Mouse (Mus musculus): ENCODE results near the gene Sp6. TPM values are rescaled to one million over a fixed set of nuclear protein-coding genes. Genes with fewer than 3 reads are reported as not detected.

Sp6 gene
- polyA plus RNA-seq, 1 experiment from 2014 or later, result 0.04 TPM

- Histone ChIP-seq H3K4me2 (replicated peaks; ENCODE audit: low read depth) (peak overlapping the region; percentile 93), H3K27ac (ENCODE audit: low read depth, low read length) (peak overlapping the region; percentile 91), H3K36me3 (ENCODE audit: control insufficient read depth, insufficient read depth) (peaks cover 47% of the 10 kb centered on the region), H3K4me3 (ENCODE audit: low read depth, low read length) (peak overlapping the region; percentile 77), H3K9ac (ENCODE audit: low read depth, low read length) (0 out of 2 replicates have a peak overlapping the region, but pooled peaks have one; percentile 1), H3K4me1 (replicated peaks; ENCODE audit: control insufficient read depth, insufficient read depth, low read length) (peaks cover 5% of the 10 kb centered on the region; the same call in 1 of the 2 replicates), H3K27me3 (replicated peaks; ENCODE audit: control insufficient read depth, insufficient read depth, low read length) (no peaks in the 10 kb centered on the region), H3K9me3 (ENCODE audit: control insufficient read depth) (no peaks in the 10 kb centered on the region)
- ATAC-seq, result peak; percentile 87
- no peak for TF ChIP-seq CTCF (IDR thresholded peaks at IDR 0.05; ENCODE audit: low read depth)
- WGBS, result 11% methylated on average over 11 of the region's 11 CpGs
Observed at GRCm38 (mm10) chr11:97052219-97052646, 39.0 kb downstream of the Sp6 start.

- Histone ChIP-seq H3K27ac (ENCODE audit: low read depth, low read length) (no peak overlapping the region; the same call in 1 of the 2 replicates), H3K4me2 (replicated peaks; ENCODE audit: low read depth) (no peak overlapping the region), H3K4me1 (replicated peaks; ENCODE audit: control insufficient read depth, insufficient read depth, low read length) (0 out of 2 replicates have a peak, but pooled peaks cover 3% of the 10 kb centered on the region), H3K27me3 (replicated peaks; ENCODE audit: control insufficient read depth, insufficient read depth, low read length) (no peaks in the 10 kb centered on the region), H3K9me3 (ENCODE audit: control insufficient read depth) (no peaks in the 10 kb centered on the region), H3K9ac (ENCODE audit: low read depth, low read length) (0 out of 2 replicates have a peak overlapping the region, but pooled peaks have one; percentile 0), H3K4me3 (ENCODE audit: low read depth, low read length) (no peak overlapping the region), H3K36me3 (ENCODE audit: control insufficient read depth, insufficient read depth) (peaks cover 58% of the 10 kb centered on the region)
- TF ChIP-seq CTCF (IDR thresholded peaks at IDR 0.05; ENCODE audit: low read depth), result no peak
- ATAC-seq, result 0 out of 2 replicates have a peak, but pooled peaks have one; percentile 16
- WGBS, result 56% methylated on average over 9 of the region's 9 CpGs
Observed at GRCm38 (mm10) chr11:97063274-97063920, 50.2 kb downstream of the Sp6 start.

- 80% methylated on average over 3 of the region's 3 CpGs for WGBS
- peaks cover 53% of the 10 kb centered on the region for H3K36me3 ChIP-seq (ENCODE audit: control insufficient read depth, insufficient read depth)
- no peak for ATAC-seq
- H3K4me1 ChIP-seq (replicated peaks; ENCODE audit: control insufficient read depth, insufficient read depth, low read length), result 0 out of 2 replicates have a peak, but pooled peaks cover 3% of the 10 kb centered on the region
- H3K4me2 ChIP-seq (replicated peaks; ENCODE audit: low read depth), result no peak overlapping the region
- no peaks in the 10 kb centered on the region for H3K27me3 ChIP-seq (replicated peaks; ENCODE audit: control insufficient read depth, insufficient read depth, low read length)
- no peak overlapping the region for H3K27ac ChIP-seq (ENCODE audit: low read depth, low read length)
- no peak overlapping the region for H3K9ac ChIP-seq (ENCODE audit: low read depth, low read length)
- H3K4me3 ChIP-seq (ENCODE audit: low read depth, low read length), result no peak overlapping the region
- H3K9me3 ChIP-seq (ENCODE audit: control insufficient read depth), result no peaks in the 10 kb centered on the region
- TF ChIP-seq CTCF (IDR thresholded peaks at IDR 0.05; ENCODE audit: low read depth), result peak; percentile 54
Observed at GRCm38 (mm10) chr11:97063921-97064295, 50.7 kb downstream of the Sp6 start.

DNA sequence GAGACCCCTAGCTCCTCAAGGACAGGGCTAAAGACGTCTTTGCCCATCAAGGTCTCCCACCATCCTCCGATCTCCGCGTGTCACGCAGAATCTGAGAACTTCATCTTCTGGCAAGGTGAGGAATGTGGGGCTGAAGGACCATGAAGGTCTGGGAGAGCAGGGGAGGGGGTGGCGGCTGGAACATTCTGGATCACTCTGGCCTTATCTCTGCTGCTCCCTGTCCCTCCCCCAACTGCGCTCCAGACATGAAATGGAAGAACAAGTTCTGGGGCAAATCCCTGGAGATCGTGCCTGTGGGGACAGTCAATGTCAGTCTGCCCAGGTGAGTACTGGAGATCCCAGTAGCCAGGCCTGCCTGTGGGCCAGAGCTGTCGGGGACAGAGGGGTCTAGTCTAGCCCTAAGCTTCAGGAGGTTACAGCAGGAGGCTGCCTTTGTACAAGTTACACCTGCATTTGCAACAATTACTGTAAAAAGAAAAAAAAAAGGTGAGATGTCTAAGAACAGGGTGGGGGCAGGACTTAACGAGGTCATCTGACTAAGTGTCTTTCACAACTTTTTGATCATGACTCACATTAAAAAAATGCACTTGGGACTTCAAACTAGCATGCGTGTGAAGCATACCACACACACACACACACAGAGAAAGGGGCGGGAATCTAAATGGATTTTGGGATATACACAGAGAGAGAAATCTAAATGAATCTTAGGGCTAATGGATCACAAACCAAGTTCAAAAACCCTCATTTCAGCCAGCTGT is 52.5 kb downstream of the Sp6 start:
- Histone ChIP-seq H3K4me1 (replicated peaks; ENCODE audit: control insufficient read depth, insufficient read depth, low read length) (0 out of 2 replicates have a peak, but pooled peaks cover 3% of the 10 kb centered on the region), H3K27ac (ENCODE audit: low read depth, low read length) (0 out of 2 replicates have a peak overlapping the region, but pooled peaks have one; percentile 15), H3K9me3 (ENCODE audit: control insufficient read depth) (no peaks in the 10 kb centered on the region), H3K4me3 (ENCODE audit: low read depth, low read length) (no peak overlapping the region), H3K27me3 (replicated peaks; ENCODE audit: control insufficient read depth, insufficient read depth, low read length) (no peaks in the 10 kb centered on the region), H3K4me2 (replicated peaks; ENCODE audit: low read depth) (no peak overlapping the region), H3K36me3 (ENCODE audit: control insufficient read depth, insufficient read depth) (peaks cover 36% of the 10 kb centered on the region), H3K9ac (ENCODE audit: low read depth, low read length) (no peak overlapping the region)
- no peak for TF ChIP-seq CTCF (IDR thresholded peaks at IDR 0.05; ENCODE audit: low read depth)
- 80% methylated on average over 12 of the region's 12 CpGs for WGBS
- ATAC-seq, result no peak

DNA sequence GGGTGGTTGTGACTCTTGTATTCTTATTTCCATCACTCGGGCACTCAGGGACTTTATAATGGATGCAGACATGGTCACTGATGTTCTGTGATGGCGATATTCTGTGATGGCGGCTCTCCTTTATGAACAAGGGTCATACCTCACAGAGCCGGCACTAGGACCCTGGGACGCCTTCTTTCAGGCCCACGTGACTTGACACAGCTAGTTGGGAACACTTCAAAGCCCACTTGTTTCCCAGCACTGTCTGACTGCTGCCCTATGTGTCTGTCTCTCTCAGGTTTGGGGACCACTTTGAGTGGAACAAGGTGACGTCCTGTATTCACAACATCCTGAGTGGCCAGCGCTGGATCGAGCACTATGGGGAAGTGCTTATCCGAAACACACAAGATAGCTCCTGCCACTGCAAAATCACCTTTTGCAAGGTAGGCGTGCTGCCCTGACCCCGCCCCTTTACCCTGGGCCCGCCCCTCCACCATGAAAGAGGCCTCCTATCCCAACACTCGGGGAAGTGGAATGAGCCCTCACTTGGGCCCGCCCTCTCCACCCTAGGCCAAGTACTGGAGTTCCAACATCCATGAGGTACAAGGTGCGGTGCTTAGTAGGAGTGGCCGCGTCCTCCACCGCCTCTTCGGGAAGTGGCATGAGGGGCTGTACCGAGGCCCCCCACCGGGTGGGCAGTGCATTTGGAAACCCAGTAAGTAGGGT is 53.6 kb downstream of the Sp6 start:
- Histone ChIP-seq H3K9ac (ENCODE audit: low read depth, low read length) (no peak overlapping the region), H3K36me3 (ENCODE audit: control insufficient read depth, insufficient read depth) (peaks cover 25% of the 10 kb centered on the region), H3K27ac (ENCODE audit: low read depth, low read length) (no peak overlapping the region), H3K4me2 (replicated peaks; ENCODE audit: low read depth) (no peak overlapping the region), H3K4me3 (ENCODE audit: low read depth, low read length) (no peak overlapping the region), H3K4me1 (replicated peaks; ENCODE audit: control insufficient read depth, insufficient read depth, low read length) (0 out of 2 replicates have a peak, but pooled peaks cover 3% of the 10 kb centered on the region), H3K9me3 (ENCODE audit: control insufficient read depth) (no peaks in the 10 kb centered on the region), H3K27me3 (replicated peaks; ENCODE audit: control insufficient read depth, insufficient read depth, low read length) (no peaks in the 10 kb centered on the region)
- ATAC-seq, result peak; percentile 75
- no peak for TF ChIP-seq CTCF (IDR thresholded peaks at IDR 0.05; ENCODE audit: low read depth)
- WGBS, result 47% methylated on average over 22 of the region's 22 CpGs

- no peak for TF ChIP-seq CTCF (IDR thresholded peaks at IDR 0.05; ENCODE audit: low read depth)
- H3K27ac ChIP-seq (ENCODE audit: low read depth, low read length), result peak overlapping the region; percentile 35; the same call in 1 of the 2 replicates
- H3K36me3 ChIP-seq (ENCODE audit: control insufficient read depth, insufficient read depth), result peaks cover 23% of the 10 kb centered on the region; the same call in 1 of the 2 replicates
- no peaks in the 10 kb centered on the region for H3K27me3 ChIP-seq (replicated peaks; ENCODE audit: control insufficient read depth, insufficient read depth, low read length)
- no peaks in the 10 kb centered on the region for H3K9me3 ChIP-seq (ENCODE audit: control insufficient read depth)
- no peak overlapping the region for H3K9ac ChIP-seq (ENCODE audit: low read depth, low read length)
- no peak for ATAC-seq
- WGBS, result 54% methylated on average over 1 of the region's 1 CpGs
- no peak overlapping the region for H3K4me3 ChIP-seq (ENCODE audit: low read depth, low read length)
- H3K4me2 ChIP-seq (replicated peaks; ENCODE audit: low read depth), result no peak overlapping the region
- H3K4me1 ChIP-seq (replicated peaks; ENCODE audit: control insufficient read depth, insufficient read depth, low read length), result 0 out of 2 replicates have a peak, but pooled peaks cover 3% of the 10 kb centered on the region
Observed at GRCm38 (mm10) chr11:97069333-97069732, 56.1 kb downstream of the Sp6 start.
